Mouse (Mus musculus): ENCODE data around the gene Tpte. TPM values are rescaled to one million over a fixed set of nuclear protein-coding genes. Genes with fewer than 3 reads are reported as not detected.

Gene Tpte
- polyA plus RNA-seq, 1 experiment from 2014 or later = not detected

DNA sequence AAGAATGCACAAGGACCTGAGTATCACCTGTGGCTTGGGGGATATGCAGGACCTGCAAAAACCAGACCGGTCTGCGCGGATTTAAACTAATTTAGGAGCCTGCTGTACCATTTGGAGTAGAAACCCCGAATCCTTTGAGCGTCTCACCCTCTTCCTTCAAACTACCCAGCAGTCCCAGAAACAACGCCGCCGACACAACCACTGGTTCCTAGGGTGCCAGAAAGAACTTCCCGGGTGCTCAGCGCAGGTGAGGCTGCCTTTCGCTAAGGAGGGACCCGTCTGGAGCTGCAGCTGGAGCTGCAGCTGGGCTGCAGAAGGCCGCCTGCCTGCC is 114.5 kb downstream of the Tpte start:
- ATAC-seq (replicated peaks; ENCODE audit: insufficient number of reproducible peaks, low FRiP score, low TSS enrichment, low read depth) (no peak), DNase-seq (ENCODE audit: low spot score) (peak; percentile 40)
- peak overlapping the region; percentile 82 for H3K4me2 ChIP-seq (ENCODE audit: low read depth, low read length)
- no peaks in the 10 kb centered on the region for H3K27me3 ChIP-seq (ENCODE audit: control insufficient read depth, insufficient read depth, low read length)
- peak overlapping the region; percentile 76 for H3K4me3 ChIP-seq (ENCODE audit: low read depth, low read length)
- no peaks in the 10 kb centered on the region for H3K36me3 ChIP-seq (replicated peaks; ENCODE audit: control insufficient read depth, insufficient read depth, low read depth, low read length)
- H3K27ac ChIP-seq (replicated peaks; ENCODE audit: low read depth, low read length) = no peak overlapping the region
- under 1% methylated on average over 13 of the region's 13 CpGs for WGBS
- no peaks in the 10 kb centered on the region for H3K4me1 ChIP-seq (ENCODE audit: control insufficient read depth, insufficient read depth, low read length)
- peak overlapping the region; percentile 80 for H3K9ac ChIP-seq (replicated peaks; ENCODE audit: low read length)
- no peaks in the 10 kb centered on the region for H3K9me3 ChIP-seq (replicated peaks; ENCODE audit: control insufficient read depth, low read length)

DNA sequence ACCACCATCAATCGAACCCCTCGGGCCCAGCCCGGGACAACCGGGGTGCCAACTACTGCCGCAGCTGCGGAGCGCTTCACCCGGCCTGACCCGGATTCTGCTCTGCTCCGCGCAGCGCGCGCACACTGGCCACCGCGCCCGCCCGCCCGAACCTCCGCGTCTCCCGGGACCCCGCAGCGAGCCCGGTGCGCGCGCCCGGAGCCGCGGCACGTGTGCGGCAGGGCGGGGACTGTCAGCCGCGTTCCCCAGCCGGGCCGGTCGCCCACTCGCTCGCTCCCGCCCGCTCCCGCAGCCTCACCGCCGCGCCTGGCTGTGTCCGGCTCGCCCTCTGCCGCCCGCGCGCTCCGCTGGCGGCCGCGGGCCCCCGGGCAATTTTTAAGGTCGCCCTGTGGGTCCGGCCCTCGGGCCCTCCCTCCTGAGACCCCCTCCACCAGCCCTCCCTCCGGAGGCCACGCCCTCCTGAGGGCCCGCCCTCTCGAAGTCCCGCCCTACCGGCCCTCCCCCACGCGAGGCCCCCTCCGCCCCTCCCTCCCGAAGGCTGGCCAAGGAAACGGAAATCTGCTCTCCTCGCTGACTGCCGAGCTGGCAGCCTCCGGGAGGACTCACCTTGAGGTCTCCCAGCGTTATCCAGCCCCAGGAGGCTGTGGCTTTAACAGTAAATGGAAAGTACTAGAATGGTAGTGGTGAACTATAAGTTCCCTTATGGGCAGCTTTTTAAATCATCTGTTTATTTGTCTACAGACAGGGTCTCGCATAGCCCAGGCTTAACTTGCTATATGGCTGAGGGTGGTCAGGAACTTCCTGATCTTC is 115.1 kb downstream of the Tpte start, which contains the start of gene Slc25a15:
Slc25a15 (minus strand) TSS at position 456 of the 810 bp plus-strand sequence.
- Histone ChIP-seq H3K27me3 (ENCODE audit: control insufficient read depth, insufficient read depth, low read length) (no peaks in the 10 kb centered on the region), H3K27ac (replicated peaks; ENCODE audit: low read depth, low read length) (no peak within 1 kb of the TSS), H3K4me1 (ENCODE audit: control insufficient read depth, insufficient read depth, low read length) (no peaks in the 10 kb centered on the region), H3K9ac (replicated peaks; ENCODE audit: low read length) (peak within 1 kb of the TSS; percentile 80), H3K4me2 (ENCODE audit: low read depth, low read length) (peak within 1 kb of the TSS; percentile 82), H3K36me3 (replicated peaks; ENCODE audit: control insufficient read depth, insufficient read depth, low read depth, low read length) (no peaks in the 10 kb centered on the region), H3K4me3 (ENCODE audit: low read depth, low read length) (peak within 1 kb of the TSS; percentile 76), H3K9me3 (replicated peaks; ENCODE audit: control insufficient read depth, low read length) (no peaks in the 10 kb centered on the region)
- DNase-seq (ENCODE audit: low spot score) (peak; percentile 92), ATAC-seq (replicated peaks; ENCODE audit: insufficient number of reproducible peaks, low FRiP score, low TSS enrichment, low read depth) (peak; percentile 88)
- WGBS = under 1% methylated on average over 63 of the region's 77 CpGs

DNA sequence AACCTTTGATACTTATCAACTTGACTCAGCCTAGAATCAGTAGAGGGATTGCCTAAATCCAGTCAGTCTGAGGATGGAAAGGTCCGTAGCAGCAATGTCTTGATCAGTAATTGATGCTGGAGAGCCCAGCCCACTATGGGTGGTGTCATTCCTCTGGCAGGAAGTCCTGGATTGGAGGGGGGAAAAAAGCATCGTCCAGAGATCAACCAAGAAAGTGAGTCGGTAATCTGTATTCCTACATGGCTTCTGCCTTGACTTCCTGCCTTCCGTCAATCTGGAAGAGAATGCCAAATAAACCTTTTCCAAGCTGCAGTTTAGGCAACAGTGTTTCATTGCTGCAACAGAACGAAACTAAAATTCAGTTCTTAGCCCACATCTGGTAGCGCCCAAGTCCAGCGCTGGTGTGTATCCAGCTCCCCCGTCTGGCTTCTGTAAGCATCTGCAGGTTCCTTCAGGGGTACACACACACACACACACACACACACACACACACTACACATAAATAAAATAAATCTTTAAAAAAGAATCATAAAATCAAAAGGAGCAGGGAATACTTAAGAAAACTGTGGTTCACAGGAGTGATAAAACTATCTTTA is 116.1 kb downstream of the Tpte start:
- Histone ChIP-seq H3K27ac (replicated peaks; ENCODE audit: low read depth, low read length) (no peak overlapping the region), H3K9me3 (replicated peaks; ENCODE audit: control insufficient read depth, low read length) (no peaks in the 10 kb centered on the region), H3K4me1 (ENCODE audit: control insufficient read depth, insufficient read depth, low read length) (no peaks in the 10 kb centered on the region), H3K9ac (replicated peaks; ENCODE audit: low read length) (peak overlapping the region; percentile 80; the same call in 1 of the 2 replicates), H3K4me2 (ENCODE audit: low read depth, low read length) (peak overlapping the region; percentile 82), H3K27me3 (ENCODE audit: control insufficient read depth, insufficient read depth, low read length) (no peaks in the 10 kb centered on the region), H3K4me3 (ENCODE audit: low read depth, low read length) (peak overlapping the region; percentile 76; the same call in 1 of the 2 replicates), H3K36me3 (replicated peaks; ENCODE audit: control insufficient read depth, insufficient read depth, low read depth, low read length) (no peaks in the 10 kb centered on the region)
- ATAC-seq (replicated peaks; ENCODE audit: insufficient number of reproducible peaks, low FRiP score, low TSS enrichment, low read depth) (no peak), DNase-seq (ENCODE audit: low spot score) (no peak)
- WGBS = 84% methylated on average over 8 of the region's 8 CpGs

DNA sequence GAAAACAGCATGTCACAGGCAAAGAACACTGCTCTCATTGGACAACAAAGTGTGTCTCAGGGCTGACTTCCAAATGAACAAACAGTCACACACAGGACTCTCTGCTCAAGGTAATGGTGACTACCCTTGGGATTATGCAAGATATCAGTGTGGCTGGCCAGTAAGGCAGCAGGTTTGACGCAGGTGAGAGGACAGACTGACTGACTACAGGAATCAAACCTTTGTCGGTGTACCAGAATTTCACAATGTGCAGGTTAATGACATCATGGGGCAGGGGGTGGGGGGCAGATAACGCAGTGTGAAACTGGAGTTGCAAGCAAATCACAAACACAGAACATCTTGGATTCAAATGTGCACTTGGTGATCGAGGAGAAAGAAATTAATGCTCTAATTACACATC is 117.4 kb downstream of the Tpte start:
- Histone ChIP-seq H3K4me1 (ENCODE audit: control insufficient read depth, insufficient read depth, low read length) (no peaks in the 10 kb centered on the region), H3K27ac (replicated peaks; ENCODE audit: low read depth, low read length) (no peak overlapping the region), H3K9me3 (replicated peaks; ENCODE audit: control insufficient read depth, low read length) (no peaks in the 10 kb centered on the region), H3K4me2 (ENCODE audit: low read depth, low read length) (no peak overlapping the region), H3K36me3 (replicated peaks; ENCODE audit: control insufficient read depth, insufficient read depth, low read depth, low read length) (no peaks in the 10 kb centered on the region), H3K9ac (replicated peaks; ENCODE audit: low read length) (no peak overlapping the region), H3K27me3 (ENCODE audit: control insufficient read depth, insufficient read depth, low read length) (no peaks in the 10 kb centered on the region), H3K4me3 (ENCODE audit: low read depth, low read length) (no peak overlapping the region)
- DNase-seq (ENCODE audit: low spot score) (no peak), ATAC-seq (replicated peaks; ENCODE audit: insufficient number of reproducible peaks, low FRiP score, low TSS enrichment, low read depth) (no peak)
- 84% methylated on average over 4 of the region's 4 CpGs for WGBS

DNA sequence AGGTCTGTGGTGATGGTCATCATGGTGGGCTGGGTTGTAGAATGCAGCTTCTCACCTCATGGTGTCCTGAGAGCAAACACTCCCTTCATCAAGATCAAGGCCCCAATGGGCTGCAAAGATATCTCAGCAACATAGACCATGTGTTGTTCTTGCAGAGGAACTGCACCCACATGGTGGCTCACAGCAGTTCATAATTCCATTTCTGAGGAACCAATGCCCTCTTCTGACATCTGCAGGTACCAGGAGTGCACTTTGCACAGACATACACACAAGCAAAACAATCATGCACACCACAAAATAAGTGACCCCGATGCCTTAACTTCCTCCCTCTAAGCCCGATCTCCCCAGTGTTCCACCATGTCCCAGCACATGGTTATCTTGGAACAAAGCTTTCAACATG is 120.0 kb downstream of the Tpte start:
- Histone ChIP-seq H3K9me3 (replicated peaks; ENCODE audit: control insufficient read depth, low read length) (no peaks in the 10 kb centered on the region), H3K4me3 (ENCODE audit: low read depth, low read length) (no peak overlapping the region), H3K27ac (replicated peaks; ENCODE audit: low read depth, low read length) (no peak overlapping the region), H3K4me2 (ENCODE audit: low read depth, low read length) (no peak overlapping the region), H3K36me3 (replicated peaks; ENCODE audit: control insufficient read depth, insufficient read depth, low read depth, low read length) (no peaks in the 10 kb centered on the region), H3K27me3 (ENCODE audit: control insufficient read depth, insufficient read depth, low read length) (no peaks in the 10 kb centered on the region), H3K4me1 (ENCODE audit: control insufficient read depth, insufficient read depth, low read length) (no peaks in the 10 kb centered on the region), H3K9ac (replicated peaks; ENCODE audit: low read length) (no peak overlapping the region)
- DNase-seq (ENCODE audit: low spot score) (no peak), ATAC-seq (replicated peaks; ENCODE audit: insufficient number of reproducible peaks, low FRiP score, low TSS enrichment, low read depth) (no peak)
- 75% methylated on average over 2 of the region's 2 CpGs for WGBS

DNA sequence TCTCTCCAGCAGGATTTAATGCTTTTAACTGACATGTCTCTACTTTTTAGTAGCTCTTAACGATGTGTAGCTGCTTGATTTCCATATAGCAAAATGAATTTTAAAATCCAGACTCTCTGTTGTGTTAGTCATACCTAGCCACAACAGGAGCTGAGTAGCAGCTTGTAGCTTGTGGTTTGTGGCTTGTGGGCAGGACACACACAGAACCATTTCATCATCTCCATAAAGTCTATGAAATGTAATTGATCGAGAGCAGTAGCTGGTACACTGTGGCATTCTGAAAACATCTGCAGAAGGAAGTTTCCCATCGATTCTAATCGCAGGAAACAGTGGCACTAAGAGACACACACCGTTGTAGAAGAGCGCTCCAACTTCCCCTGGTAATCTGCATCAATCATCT is 122.5 kb downstream of the Tpte start:
- H3K4me1 ChIP-seq (ENCODE audit: control insufficient read depth, insufficient read depth, low read length) = no peaks in the 10 kb centered on the region
- no peak overlapping the region for H3K9ac ChIP-seq (replicated peaks; ENCODE audit: low read length)
- H3K4me2 ChIP-seq (ENCODE audit: low read depth, low read length) = no peak overlapping the region
- no peaks in the 10 kb centered on the region for H3K27me3 ChIP-seq (ENCODE audit: control insufficient read depth, insufficient read depth, low read length)
- 77% methylated on average over 6 of the region's 6 CpGs for WGBS
- H3K9me3 ChIP-seq (replicated peaks; ENCODE audit: control insufficient read depth, low read length) = no peaks in the 10 kb centered on the region
- DNase-seq (ENCODE audit: low spot score) (no peak), ATAC-seq (replicated peaks; ENCODE audit: insufficient number of reproducible peaks, low FRiP score, low TSS enrichment, low read depth) (no peak)
- H3K36me3 ChIP-seq (replicated peaks; ENCODE audit: control insufficient read depth, insufficient read depth, low read depth, low read length) = no peaks in the 10 kb centered on the region
- no peak overlapping the region for H3K27ac ChIP-seq (replicated peaks; ENCODE audit: low read depth, low read length)
- H3K4me3 ChIP-seq (ENCODE audit: low read depth, low read length) = no peak overlapping the region

DNA sequence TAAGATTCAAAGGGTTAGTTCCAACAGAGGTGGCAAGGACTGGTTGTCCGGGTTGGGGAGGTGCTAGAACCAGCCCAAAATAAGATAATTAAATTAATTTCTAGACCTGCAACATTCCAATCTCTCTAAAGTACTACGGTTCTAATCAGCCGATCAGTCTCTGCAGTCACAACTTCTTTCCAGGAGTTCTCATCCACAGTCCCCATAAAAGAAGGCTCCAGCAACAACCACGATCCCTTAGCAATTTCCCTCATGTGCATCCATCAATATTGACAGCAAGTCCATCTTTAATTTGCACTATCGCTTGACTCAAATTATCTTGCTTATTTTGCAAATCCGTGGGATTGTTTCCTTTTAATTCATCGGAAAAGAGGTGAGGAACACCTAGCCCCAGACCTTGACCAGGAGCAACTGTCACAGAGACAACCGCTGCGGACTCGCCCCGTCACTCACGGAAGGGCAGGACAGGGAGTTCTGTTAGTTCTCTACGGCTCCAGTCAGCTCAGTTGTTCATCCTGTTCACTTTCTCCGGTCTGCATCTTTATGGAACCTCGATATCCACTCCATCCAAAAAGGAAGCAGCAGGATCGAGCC is 127.5 kb downstream of the Tpte start:
- 16% methylated on average over 16 of the region's 16 CpGs for WGBS
- H3K4me2 ChIP-seq (ENCODE audit: low read depth, low read length) = peak overlapping the region; percentile 60
- peak overlapping the region; percentile 69 for H3K4me3 ChIP-seq (ENCODE audit: low read depth, low read length)
- H3K9ac ChIP-seq (replicated peaks; ENCODE audit: low read length) = peak overlapping the region; percentile 79
- DNase-seq (ENCODE audit: low spot score) (no peak), ATAC-seq (replicated peaks; ENCODE audit: insufficient number of reproducible peaks, low FRiP score, low TSS enrichment, low read depth) (no peak)
- H3K27ac ChIP-seq (replicated peaks; ENCODE audit: low read depth, low read length) = no peak overlapping the region
- H3K4me1 ChIP-seq (ENCODE audit: control insufficient read depth, insufficient read depth, low read length) = no peaks in the 10 kb centered on the region
- H3K27me3 ChIP-seq (ENCODE audit: control insufficient read depth, insufficient read depth, low read length) = no peaks in the 10 kb centered on the region
- H3K36me3 ChIP-seq (replicated peaks; ENCODE audit: control insufficient read depth, insufficient read depth, low read depth, low read length) = no peaks in the 10 kb centered on the region
- no peaks in the 10 kb centered on the region for H3K9me3 ChIP-seq (replicated peaks; ENCODE audit: control insufficient read depth, low read length)

DNA sequence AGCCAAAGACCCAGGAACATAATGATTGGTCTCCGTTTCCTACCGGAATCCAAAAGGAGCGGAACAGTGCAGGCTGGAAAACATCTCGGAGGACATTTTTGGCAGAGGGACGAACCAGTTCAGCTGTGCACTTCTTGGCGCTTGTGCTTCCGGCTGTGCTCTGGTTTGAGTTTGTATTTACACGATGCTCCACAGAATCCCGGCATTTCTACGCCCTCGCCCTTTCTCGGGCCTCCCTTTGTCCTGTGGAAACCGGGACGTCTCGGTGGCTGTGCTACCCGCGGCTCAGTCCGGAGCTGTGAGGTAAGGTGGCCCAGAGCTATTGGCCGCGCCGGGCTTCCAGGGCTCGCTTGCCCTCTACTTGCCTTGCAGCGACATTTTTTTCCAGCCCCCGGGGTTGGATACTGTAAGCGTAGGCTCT is 128.1 kb downstream of the Tpte start, which contains the start of gene Mrps31:
Mrps31 (plus strand) TSS at position 80 of the 421 bp plus-strand sequence.
- under 1% methylated on average over 25 of the region's 25 CpGs for WGBS
- peak within 1 kb of the TSS; percentile 69 for H3K4me3 ChIP-seq (ENCODE audit: low read depth, low read length)

More for the DNA sequence above, 128.1 kb downstream of the Tpte start, which contains the start of gene Mrps31:
- DNase-seq (ENCODE audit: low spot score) (peak; percentile 90), ATAC-seq (replicated peaks; ENCODE audit: insufficient number of reproducible peaks, low FRiP score, low TSS enrichment, low read depth) (peak; percentile 83)
- Histone ChIP-seq H3K4me1 (ENCODE audit: control insufficient read depth, insufficient read depth, low read length) (no peaks in the 10 kb centered on the region), H3K27ac (replicated peaks; ENCODE audit: low read depth, low read length) (peak within 1 kb of the TSS; percentile 57; the same call in 1 of the 2 replicates), H3K9me3 (replicated peaks; ENCODE audit: control insufficient read depth, low read length) (no peaks in the 10 kb centered on the region), H3K4me2 (ENCODE audit: low read depth, low read length) (peak within 1 kb of the TSS; percentile 60), H3K36me3 (replicated peaks; ENCODE audit: control insufficient read depth, insufficient read depth, low read depth, low read length) (no peaks in the 10 kb centered on the region), H3K9ac (replicated peaks; ENCODE audit: low read length) (peak within 1 kb of the TSS; percentile 79), H3K27me3 (ENCODE audit: control insufficient read depth, insufficient read depth, low read length) (no peaks in the 10 kb centered on the region)
